Mouse (Mus musculus) thymus, postnatal 0 days (tissue): ENCODE results near the gene Whrn. TPM values are rescaled to one million over a fixed set of nuclear protein-coding genes. Genes with fewer than 3 reads are reported as not detected.

Experiments
- DNase-seq: peaks from one replicate; pipeline ENCODE4 v3.0.0-alpha.2; 2015; ENCODE audit warnings: low spot score
- polyA plus RNA-seq: library from polyadenylated mRNA; unstranded; fragments of >200 nt; fragmentation: Nextera tagmentation; extraction: Ambion mirVana; gene quantifications from 2 replicates; pipeline ENCODE4 v1.2.1, GENCODE M21; 2015

Whrn gene
- polyA plus RNA-seq, 1 experiment from 2014 or later = 17.1 TPM

DNA sequence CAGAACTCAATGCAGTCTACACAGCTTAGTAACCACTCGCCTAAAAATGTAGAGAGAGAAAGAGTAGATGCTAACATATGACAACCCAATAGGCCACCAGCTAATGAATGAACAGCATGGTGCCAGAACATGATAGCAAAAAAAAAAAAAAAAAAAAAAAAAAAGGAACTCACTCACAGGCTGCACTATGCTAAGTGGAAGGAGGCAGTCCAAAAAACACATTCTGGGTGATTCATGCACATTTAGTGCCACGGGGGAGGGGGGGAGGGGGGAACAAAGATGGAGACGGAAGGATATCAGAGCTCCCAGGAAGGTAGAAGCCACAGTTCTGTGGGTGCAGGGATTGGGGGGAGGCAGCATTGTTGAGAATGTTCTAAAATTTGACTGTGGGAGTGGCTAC, 43.2 kb downstream of the Whrn start:
- DNase-seq = no peak

- no peak for DNase-seq
Measured at GRCm38 (mm10) chr4:63450551-63450950, 45.2 kb downstream of the Whrn start.

DNA sequence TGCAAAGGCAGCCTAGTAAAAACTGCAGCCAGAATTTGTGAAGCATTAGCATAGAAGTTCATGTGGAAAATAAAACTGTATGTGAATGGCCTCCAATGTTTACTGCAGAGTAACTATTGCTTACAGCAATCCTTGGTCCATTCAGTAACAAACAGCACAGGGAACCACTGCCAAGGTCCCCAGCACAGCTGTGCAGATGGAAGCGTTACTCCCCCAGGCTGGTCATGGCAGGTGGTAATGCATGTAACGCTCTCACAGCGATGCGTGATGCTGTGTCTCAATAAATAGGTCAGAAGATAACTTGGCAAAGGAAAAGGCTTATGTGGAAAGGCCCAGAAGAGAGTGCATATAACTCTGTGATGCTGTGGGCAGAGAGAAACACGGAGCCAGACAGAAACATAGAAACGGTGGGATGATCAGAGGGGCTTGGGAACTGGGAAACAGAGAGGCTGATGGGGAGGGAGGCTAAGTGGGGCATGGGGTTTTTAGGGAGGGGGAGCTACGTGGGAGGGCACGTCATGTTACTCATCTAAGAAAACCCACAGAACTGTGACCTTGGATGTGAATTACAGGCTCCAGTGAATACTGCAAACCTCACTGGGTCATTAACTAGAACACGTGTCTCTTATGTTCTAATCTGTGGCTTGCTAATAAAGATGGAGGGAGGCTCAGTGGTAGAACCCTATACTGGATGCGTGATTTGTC, 51.3 kb downstream of the Whrn start:
- peak; percentile 5 for DNase-seq

DNA sequence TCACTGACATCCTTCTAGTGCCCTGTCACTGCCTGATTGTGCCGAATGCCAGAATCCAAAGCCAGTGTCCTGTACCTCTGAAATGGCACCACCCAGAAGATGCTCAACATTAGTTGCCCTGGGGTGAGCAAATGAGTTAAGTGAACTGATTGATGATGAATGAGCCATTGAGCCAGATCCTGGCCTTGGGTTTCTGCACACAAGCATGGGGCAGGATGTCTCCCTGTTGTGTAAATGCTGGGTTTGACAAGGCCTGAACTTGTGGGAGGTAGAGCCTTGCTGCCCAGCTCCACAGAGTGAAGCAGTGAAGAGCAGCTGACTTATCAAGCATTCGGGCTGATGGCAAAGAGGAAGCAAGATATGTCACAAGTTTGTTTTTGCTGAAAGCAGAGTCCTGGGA, 52.7 kb downstream of the Whrn start:
- no peak for DNase-seq

GRCm38 (mm10) chr4:63441616-63442015, 54.2 kb downstream of the Whrn start:
- no peak for DNase-seq

- DNase-seq = no peak
Measured at GRCm38 (mm10) chr4:63440262-63440661, 55.5 kb downstream of the Whrn start.

DNA sequence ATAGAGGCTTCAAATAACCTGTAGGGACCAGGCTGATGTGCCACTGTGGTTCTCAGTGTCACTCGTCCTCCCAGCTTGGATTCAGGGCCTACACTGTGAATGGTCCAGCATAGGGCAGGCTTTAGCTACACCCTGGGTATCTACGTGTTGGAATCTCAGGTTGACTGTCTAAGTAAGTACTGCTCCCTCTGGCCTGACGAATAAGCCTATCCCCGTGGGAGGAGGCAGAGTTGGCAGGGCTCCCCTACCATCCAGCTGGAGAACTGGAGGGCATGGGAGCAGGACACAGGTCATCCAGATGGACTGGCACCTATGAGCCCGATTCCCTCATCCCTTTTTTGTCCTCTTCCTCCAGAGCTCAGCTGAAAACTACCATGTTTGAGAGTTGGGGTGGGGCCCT, 57.8 kb downstream of the Whrn start:
- no peak for DNase-seq

DNA sequence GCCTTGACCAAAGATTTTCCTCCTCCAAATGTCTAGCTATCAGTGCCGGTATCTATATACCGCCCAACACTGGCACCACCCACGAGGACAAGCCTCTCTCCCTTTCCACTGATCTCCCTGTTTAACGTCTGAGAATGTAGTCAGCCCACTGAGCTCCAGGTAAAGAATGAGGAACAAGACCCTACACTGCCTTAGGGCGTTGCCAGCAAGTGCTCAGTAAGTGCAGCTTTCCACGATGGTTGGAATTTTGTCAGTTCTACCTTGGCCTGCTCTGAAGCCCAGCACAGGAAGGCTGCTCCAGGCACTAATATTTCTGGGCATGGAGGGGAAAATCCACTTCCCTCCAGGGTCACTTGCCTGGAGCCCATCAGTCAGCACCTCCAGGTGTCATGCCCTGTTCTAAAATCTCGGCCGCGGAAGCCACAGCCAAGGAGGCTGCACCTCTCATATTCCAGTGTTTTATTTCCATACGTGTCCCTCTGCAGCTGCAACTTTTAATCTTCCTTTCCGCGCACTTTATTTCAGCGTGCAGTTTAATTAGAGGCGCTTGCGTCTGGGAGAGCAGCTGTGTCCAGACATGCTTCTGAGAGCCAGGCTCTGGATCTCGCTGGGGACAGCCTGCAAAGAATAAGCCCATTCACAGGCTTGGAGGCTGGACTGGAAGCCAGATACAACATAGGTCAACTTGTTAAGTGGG, 58.5 kb downstream of the Whrn start:
- DNase-seq = no peak

DNA sequence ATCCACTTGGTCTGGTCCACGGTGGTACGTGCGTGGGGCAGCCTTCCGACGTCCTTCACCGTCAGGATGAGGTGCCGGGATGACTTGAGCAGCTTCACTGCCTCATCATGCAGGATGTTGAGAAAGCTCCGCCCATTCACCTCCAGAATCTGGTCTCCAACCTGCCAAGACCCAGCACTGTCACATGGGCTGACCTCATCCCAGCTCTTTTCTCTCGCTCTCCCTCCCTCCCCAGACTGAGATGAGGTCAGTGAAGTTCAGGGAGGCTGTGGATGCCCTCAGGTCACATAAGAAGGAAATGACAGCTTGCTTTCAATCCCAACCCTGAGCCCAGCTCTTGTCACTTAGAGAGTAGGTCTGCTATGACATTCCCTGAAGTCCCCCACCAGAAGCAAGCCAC, 60.4 kb downstream of the Whrn start:
- no peak for DNase-seq

DNA sequence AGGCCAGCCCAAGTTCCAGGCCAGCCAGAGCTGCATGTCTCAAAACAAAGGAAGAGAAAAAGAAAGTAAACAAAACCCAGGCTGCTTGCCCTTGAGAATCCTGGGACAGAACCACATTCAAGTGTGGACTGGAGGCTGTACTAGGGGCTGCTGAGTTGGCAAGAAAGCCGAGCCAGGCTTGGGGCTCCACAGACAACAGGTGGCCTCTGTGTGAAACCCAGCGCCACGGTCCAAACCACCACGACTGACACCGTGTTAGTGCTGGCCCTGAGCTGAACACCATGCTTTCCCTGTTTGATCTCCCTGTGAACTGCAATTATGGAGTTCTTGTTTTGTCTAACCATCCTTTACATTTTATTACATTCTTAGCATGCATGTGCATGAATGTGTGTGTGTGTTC, 64.7 kb downstream of the Whrn start:
- no peak for DNase-seq

- DNase-seq = no peak
Measured at GRCm38 (mm10) chr4:63430357-63430756, 65.4 kb downstream of the Whrn start.

DNA sequence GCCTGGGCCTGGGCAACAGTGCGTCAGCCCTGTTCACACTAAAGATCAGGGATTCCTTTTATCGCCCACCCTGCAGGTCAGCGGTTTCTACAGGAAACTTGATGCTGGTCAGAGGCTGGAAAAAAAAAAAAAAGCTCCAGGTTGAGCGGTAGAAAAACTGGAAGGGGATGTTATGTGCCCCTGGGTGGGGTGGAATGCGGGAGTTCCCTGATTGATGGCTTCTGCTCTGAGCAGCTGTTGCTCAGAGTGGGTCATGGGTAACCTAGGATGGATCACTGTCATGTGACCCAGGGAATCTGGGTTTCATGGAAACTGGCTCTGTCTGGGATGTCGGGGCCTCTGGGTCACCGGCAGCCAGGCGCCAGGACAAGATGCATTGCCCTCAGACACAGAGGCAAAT, 69.5 kb downstream of the Whrn start:
- no peak for DNase-seq

- no peak for DNase-seq
Measured at GRCm38 (mm10) chr4:63423811-63424210, 72.0 kb downstream of the Whrn start.

DNA sequence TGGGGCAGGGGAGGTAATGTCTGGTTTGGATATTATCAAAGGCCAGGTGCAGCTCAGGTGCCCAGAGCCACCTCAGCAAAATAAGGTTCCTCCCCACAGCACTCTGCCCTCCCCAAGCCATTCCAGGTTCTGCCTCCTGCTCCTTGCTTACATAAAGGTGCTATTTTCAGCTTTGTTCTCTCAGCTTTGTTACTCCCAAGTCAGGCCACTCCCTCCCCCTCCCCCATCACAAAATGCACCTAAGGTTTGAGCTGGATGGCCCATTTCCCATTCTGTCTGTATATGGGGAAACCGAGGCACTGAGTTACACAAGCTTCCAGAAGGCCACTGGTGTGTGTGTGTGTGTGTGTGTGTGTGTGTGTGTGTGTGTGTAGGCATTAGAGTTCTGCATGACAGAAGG, 72.6 kb downstream of the Whrn start:
- DNase-seq = no peak

DNA sequence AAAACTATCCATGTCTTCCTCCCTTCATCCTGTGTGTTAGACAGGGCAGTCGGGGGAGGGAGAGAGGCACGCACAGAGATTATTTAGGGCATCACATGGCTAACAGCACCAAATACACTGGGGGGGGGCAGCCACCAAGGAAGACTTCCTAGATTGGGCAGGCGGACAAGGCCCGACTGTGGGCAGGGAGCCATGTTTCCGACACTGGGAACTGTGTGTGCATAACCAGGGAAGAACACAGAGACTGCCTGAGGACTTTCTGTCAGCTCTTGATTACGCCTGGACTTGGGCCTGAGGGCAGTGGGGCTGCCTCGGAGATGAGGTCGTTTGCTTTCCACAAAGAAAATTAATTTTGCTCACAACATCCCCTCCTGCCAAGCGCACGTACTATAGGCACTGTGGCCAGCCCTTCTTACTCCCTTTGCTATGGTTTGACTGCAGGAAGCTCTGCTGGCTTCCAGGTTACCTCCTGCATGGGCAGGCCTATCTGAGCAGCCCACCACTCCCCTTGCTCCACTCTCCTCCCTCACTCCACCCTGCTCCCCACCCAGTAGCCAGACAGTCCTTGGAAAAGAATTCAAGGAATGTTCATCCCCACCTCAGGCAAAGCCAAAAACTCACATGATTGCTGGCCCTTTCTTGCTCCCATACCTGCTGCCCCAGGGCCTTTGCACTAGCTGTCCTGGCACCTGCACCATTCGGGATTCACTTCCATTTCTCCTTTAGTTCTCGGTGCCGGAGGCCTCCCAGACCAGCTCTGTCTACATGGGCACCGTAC, 75.5 kb downstream of the Whrn start:
- DNase-seq = no peak

- DNase-seq = no peak
Measured at GRCm38 (mm10) chr4:63418270-63418669, 77.5 kb downstream of the Whrn start.

DNA sequence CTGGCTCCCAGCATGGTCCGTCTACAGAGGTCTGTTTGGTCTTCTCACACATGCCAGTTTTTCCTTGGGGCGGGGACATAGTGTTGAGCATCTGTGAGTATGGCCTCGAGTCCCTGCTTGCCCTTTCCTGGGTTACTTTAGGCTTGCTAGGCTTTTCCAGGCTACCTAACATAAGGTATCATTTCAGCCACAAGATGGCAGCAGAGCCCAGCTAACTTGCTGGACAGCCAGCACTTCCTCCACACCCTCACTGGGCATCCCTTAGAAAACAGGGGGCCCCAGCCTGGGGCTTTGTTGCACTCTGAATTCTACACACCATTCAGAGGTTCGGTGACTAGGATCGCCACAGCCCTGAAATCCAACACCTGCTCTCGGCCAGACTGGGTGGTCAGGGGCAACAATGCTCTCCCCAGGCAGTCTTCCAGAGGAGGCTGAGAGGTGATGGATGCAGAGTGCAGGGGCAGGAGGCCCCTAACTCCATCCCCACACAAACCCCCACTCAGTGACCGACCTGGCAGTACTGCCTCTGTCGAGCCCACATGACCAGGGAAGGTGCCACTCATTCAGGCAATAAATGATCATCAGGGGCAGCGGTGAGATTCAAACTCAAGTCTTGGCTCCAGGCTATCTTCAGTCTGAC, 78.4 kb downstream of the Whrn start:
- DNase-seq = peak; percentile 82

- DNase-seq = no peak
Measured at GRCm38 (mm10) chr4:63414951-63415350, 80.8 kb downstream of the Whrn start.

DNA sequence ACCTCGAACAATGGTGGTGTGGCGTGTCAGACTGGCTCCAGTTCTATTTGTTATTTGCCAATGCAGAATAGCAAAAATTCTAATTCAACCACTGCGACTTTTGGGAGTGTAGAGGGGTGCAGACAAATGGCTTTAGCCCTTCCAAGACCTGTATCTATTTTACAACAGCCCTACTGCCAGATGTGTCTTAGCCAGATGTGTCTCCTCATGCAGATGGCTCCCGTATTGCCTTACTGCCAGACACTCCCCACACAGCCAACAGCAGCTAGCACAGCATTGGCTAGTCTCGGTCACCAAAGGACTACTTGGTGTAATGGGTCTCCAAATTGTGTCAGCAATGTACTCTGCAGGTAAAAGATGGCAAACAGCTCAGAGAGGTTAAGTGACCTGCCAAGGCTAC, 84.6 kb downstream of the Whrn start:
- DNase-seq = no peak

- DNase-seq = peak; percentile 97
Measured at GRCm38 (mm10) chr4:63410583-63410934, 85.2 kb downstream of the Whrn start.

GRCm38 (mm10) chr4:63409908-63410582, 85.7 kb downstream of the Whrn start:
- DNase-seq = peak; percentile 77
